Mouse (Mus musculus) ES-E14 (cell line): ENCODE data around the gene Asb16. TPM values are rescaled to one million over a fixed set of nuclear protein-coding genes. Genes with fewer than 3 reads are reported as not detected.

ENCODE experiments used
- DNase-seq: peaks from one replicate; pipeline ENCODE4 v3.0.0-alpha.2; 2013; ENCODE audit warnings: low read depth, low spot score
- H3K27ac ChIP-seq: 2 replicates; pipeline ENCODE4 v1.5.1; 2012; ENCODE audit warnings: low read depth, mild to moderate bottlenecking, low read length, moderate library complexity, mixed read lengths; ENCODE audit not compliant: poor library complexity, insufficient read depth, severe bottlenecking
- H3K36me3 ChIP-seq: 2 replicates; pipeline ENCODE4 v1.6.1; 2012; ENCODE audit warnings: mild to moderate bottlenecking, low read length, moderate library complexity, mixed read lengths; ENCODE audit not compliant: control insufficient read depth, poor library complexity, insufficient read depth, severe bottlenecking
- H3K4me1 ChIP-seq, 2 experiments: fragments of 150-350 bp in 1 of 2; sonication (generic) in 1 of 2; 2 replicates each; pipeline ENCODE4 v1.6.1; 2012; ENCODE audit warnings: low read length in 2 of 2, mild to moderate bottlenecking in 1 of 2, mixed read lengths in 1 of 2; ENCODE audit not compliant: control insufficient read depth in 2 of 2, insufficient read depth in 2 of 2, poor library complexity in 1 of 2
- H3K4me3 ChIP-seq, 2 experiments: fragments of 150-350 bp in 1 of 2; sonication (generic) in 1 of 2; 2 replicates each; pipeline ENCODE4 v1.5.1; 2012; ENCODE audit warnings: low read length in 2 of 2, low read depth in 1 of 2, mild to moderate bottlenecking in 1 of 2, mixed read lengths in 1 of 2; ENCODE audit not compliant: insufficient read depth in 1 of 2, poor library complexity in 1 of 2, severe bottlenecking in 1 of 2
- H3K9ac ChIP-seq: 2 replicates; pipeline ENCODE4 v1.6.1; 2012; ENCODE audit warnings: low read depth, mild to moderate bottlenecking, low read length, mixed read lengths; ENCODE audit not compliant: poor library complexity, insufficient read depth, severe bottlenecking
- H3K9me3 ChIP-seq: fragments of 150-350 bp; sonication (generic); 2 replicates; pipeline ENCODE4 v1.6.1; 2012; ENCODE audit warnings: low read depth, mild to moderate bottlenecking, low read length; ENCODE audit not compliant: control insufficient read depth, insufficient read depth
- CHD2 ChIP-seq: IDR thresholded peaks from 2 replicates; pipeline ENCODE4 v1.6.1; 2014; ENCODE audit warnings: mild to moderate bottlenecking, low read depth, low read length, inconsistent platforms
- HCFC1 ChIP-seq: IDR thresholded peaks from 2 replicates; pipeline ENCODE4 v1.6.1; 2012; ENCODE audit warnings: low read length, inconsistent platforms, borderline replicate concordance; ENCODE audit not compliant: insufficient read depth
- MAFK ChIP-seq: IDR thresholded peaks from 2 replicates; pipeline ENCODE4 v1.6.1; 2014; ENCODE audit warnings: mild to moderate bottlenecking, low read depth, low read length, inconsistent platforms; ENCODE audit not compliant: insufficient read depth
- ZC3H11A ChIP-seq: IDR thresholded peaks from 2 replicates; pipeline ENCODE4 v1.6.1; 2012; ENCODE audit warnings: low read depth, mild to moderate bottlenecking, inconsistent platforms, low read length, borderline replicate concordance
- ZNF384 ChIP-seq: IDR thresholded peaks from 2 replicates; pipeline ENCODE4 v1.6.1; 2012; ENCODE audit warnings: low read depth, low read length, inconsistent platforms
- in situ Hi-C, 2 experiments: fragments of 600-800 bp; cut with MboI; formaldehyde crosslinking; loops; one replicate each; pipeline ENCODE4 v1.15.1; 2025; ENCODE audit warnings: low sequenced_read_pairs in 2 of 2, inconsistent platforms in 1 of 2; ENCODE audit not compliant: unreplicated experiment in 2 of 2
- total RNA-seq: library from RNA; depleted of rRNA; stranded (reverse); fragments of 300-350 nt; gene quantifications from 2 replicates; pipeline ENCODE4 v1.2.3, GENCODE M21; 2012

The Asb16 gene
- total RNA-seq, 1 experiment = 0.98 TPM

DNA sequence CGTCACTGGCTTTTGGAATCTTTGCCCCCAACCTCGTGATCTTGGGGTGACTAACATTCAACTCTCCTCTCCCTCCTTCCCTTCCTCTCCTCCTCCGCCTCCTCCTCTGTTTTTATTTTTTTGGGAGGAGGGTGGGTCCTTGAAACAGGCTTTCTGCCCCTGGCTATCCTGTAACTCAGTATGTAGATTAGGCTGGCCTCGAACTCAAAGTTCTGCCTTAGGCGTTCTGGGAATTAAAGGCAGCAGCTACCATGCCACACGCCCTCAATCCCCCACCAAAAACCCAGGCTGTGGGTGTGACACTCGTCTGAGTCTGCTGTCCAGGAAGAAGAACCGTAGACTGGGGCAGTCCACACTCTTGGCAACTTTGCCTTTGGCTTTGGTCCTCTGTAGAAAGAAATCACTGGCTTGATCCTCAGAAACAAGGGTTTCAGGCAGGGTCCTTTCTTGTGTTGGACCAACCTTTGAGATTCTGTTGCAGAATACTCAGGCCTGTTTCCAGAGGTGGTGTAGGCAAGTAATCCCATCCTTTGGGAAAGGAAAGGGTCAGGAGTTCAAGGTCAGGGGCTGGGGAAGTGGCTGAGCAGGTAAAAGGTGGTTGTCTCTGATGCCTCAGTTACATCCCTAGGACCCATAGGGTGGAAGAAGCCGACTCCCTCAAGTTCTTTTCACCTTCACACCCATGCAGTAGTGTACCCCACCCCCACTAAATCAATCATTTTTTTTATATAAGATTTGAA is 19.0 kb upstream of the Asb16 start:
- Histone ChIP-seq H3K9ac (peak overlapping the region; percentile 90), H3K27ac (peak overlapping the region; percentile 90), H3K4me3 (peak overlapping the region; percentile 74 to 81), H3K4me1 (peaks cover 11 to 19% of the 10 kb centered on the region in 2 experiments), H3K36me3 (peaks cover 19% of the 10 kb centered on the region), H3K9me3 (no peaks in the 10 kb centered on the region)
- in situ Hi-C loops = no loop called here
- TF ChIP-seq ZC3H11A = no peak
- peak; percentile 54; the same call in 1 of the 2 replicates for TF ChIP-seq ZNF384
- TF ChIP-seq HCFC1 = no peak
- peak; percentile 79 for DNase-seq

GRCm38 (mm10) chr11:102257514-102257913 is 11.0 kb upstream of the Asb16 start:
- H3K9ac ChIP-seq = 0 out of 2 replicates have a peak overlapping the region, but pooled peaks have one; percentile 44
- DNase-seq = no peak
- no peak for TF ChIP-seq ZNF384
- TF ChIP-seq MAFK = no peak
- TF ChIP-seq ZC3H11A = no peak
- TF ChIP-seq CHD2 = no peak
- no peak for TF ChIP-seq HCFC1
- H3K27ac ChIP-seq = no peak overlapping the region
- in situ Hi-C loops = no loop called here
- peaks cover 0 to 20% of the 10 kb centered on the region in 2 experiments; a peak in 2 of 4 replicates for H3K4me1 ChIP-seq
- H3K9me3 ChIP-seq = no peaks in the 10 kb centered on the region
- H3K36me3 ChIP-seq = peaks cover 56% of the 10 kb centered on the region
- H3K4me3 ChIP-seq = no peak overlapping the region

DNA sequence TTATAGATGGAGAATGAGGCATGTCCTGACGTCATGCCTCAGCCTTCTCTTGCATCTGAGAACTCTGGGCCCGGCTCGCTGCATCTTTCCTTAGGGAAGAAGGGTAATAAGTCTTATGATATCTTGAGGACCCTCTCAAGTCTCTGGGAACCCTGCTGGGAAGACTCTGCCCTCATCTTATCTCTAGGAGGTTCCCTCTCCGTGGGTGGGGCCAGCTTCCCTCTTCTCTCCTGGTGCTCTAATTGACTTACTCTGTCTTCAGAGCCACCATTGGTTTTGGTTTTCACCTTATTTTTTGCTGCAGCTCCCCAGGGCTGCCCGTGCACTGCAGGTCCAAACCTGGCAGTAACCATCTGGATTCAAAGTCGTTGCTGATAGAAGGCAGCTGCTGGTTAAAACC is 10.4 kb upstream of the Asb16 start:
- in situ Hi-C loops = no loop called here
- Histone ChIP-seq H3K4me3 (no peak overlapping the region), H3K9me3 (no peaks in the 10 kb centered on the region), H3K36me3 (peaks cover 59% of the 10 kb centered on the region), H3K9ac (no peak overlapping the region), H3K27ac (no peak overlapping the region), H3K4me1 (peaks cover 0 to 20% of the 10 kb centered on the region in 2 experiments; a peak in 2 of 4 replicates)
- no peak for TF ChIP-seq CHD2
- no peak for TF ChIP-seq MAFK
- TF ChIP-seq ZNF384 = no peak
- no peak for TF ChIP-seq HCFC1
- no peak for TF ChIP-seq ZC3H11A
- DNase-seq = no peak

DNA sequence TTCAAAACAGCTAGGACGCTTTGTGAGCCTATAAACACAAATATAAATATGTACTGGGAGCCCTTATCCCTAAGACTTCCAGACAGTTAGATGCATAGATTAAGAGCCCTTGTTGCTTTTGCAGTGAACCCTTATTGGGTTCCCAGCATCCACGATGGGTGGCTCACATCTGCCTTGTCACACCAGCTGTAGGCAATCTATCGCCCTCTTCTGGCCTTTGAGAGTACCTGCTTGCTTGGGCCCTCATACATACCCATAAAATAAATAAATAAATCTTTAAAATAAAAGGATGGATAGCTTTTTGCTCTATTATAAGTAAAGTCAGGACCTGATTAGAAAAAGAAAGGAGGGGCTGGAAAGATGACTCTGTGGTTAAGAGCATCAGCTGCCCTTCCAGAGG is 10.0 kb upstream of the Asb16 start:
- Histone ChIP-seq H3K36me3 (peaks cover 63% of the 10 kb centered on the region), H3K9me3 (no peaks in the 10 kb centered on the region), H3K4me1 (peaks cover 0 to 20% of the 10 kb centered on the region in 2 experiments; a peak in 2 of 4 replicates), H3K27ac (no peak overlapping the region), H3K4me3 (no peak overlapping the region), H3K9ac (no peak overlapping the region)
- TF ChIP-seq MAFK (peak; percentile 48; the same call in 1 of the 2 replicates), CHD2 (no peak)
- in situ Hi-C loops = no loop called here
- no peak for DNase-seq
